In genomic region chr6:114894548-114895106, GRCm38 (mm10) we compare ENCODE assay signal across 8 mouse cellular contexts.
A peak's percentile ranks its signal among the peaks of the same experiment; 100 is the strongest.
DNase-seq lines count a peak whose midpoint lies in the region; ATAC-seq and TF ChIP-seq lines count a peak whose summit lies in the region.

No protein-coding gene starts in this region.

- WGBS in kidney, postnatal 0 days: 51% methylated on average over 4 of the region's 4 CpGs
- WGBS in kidney, embryonic 16.5 days: 61% methylated on average over 4 of the region's 4 CpGs
- WGBS in small intestine, adult 2 months: 66% methylated on average over 4 of the region's 4 CpGs
- WGBS in kidney, embryonic 14.5 days: 58% methylated on average over 4 of the region's 4 CpGs
- 55% methylated on average over 4 of the region's 4 CpGs for WGBS in kidney, embryonic 15.5 days

- DNase-seq in kidney, postnatal 0 days (ENCODE audit: low spot score): no peak
- no peak for DNase-seq in ES-E14 (ENCODE audit: low read depth, low spot score)
- peak; percentile 81 for DNase-seq in induced T-regulatory cell, adult 2 months (ENCODE audit: low read depth)
- no peak for DNase-seq in Muller cell, postnatal 12 days (ENCODE audit: inconsistent ontology term)

- in situ Hi-C loops in ES-E14 (cut with MboI; ENCODE audit: low sequenced_read_pairs in 2 of 2, unreplicated experiment in 2 of 2): no loop called here

- H3K9ac ChIP-seq in kidney, postnatal 0 days (ENCODE audit: low read depth, low read length): no peak overlapping the region
- H3K9ac ChIP-seq in kidney, embryonic 16.5 days (replicated peaks; ENCODE audit: low read length): no peak overlapping the region
- H3K9ac ChIP-seq in ES-E14 (ENCODE audit: insufficient read depth, low read depth, low read length, poor library complexity, severe bottlenecking): no peak overlapping the region
- no peak overlapping the region for H3K9ac ChIP-seq in kidney, embryonic 14.5 days (ENCODE audit: low read depth, low read length)
- no peak overlapping the region for H3K9ac ChIP-seq in kidney, embryonic 15.5 days

- no peak for TF ChIP-seq POLR2A in small intestine, adult 2 months (IDR thresholded peaks at IDR 0.05; ENCODE audit: low read depth, low read length)

- H3K36me3 ChIP-seq in kidney, postnatal 0 days (ENCODE audit: insufficient read depth, low read length): 0 out of 2 replicates have a peak, but pooled peaks cover 8% of the 10 kb centered on the region
- H3K36me3 ChIP-seq in kidney, embryonic 16.5 days (ENCODE audit: insufficient read depth, low read length): peaks cover 13% of the 10 kb centered on the region; the same call in 1 of the 2 replicates
- H3K36me3 ChIP-seq in ES-E14 (ENCODE audit: control insufficient read depth, insufficient read depth, low read length, poor library complexity, severe bottlenecking): no peaks in the 10 kb centered on the region
- peaks cover 6% of the 10 kb centered on the region; the same call in 1 of the 2 replicates for H3K36me3 ChIP-seq in small intestine, adult 2 months (ENCODE audit: control insufficient read depth, insufficient read depth, low read length)
- H3K36me3 ChIP-seq in kidney, embryonic 14.5 days (ENCODE audit: control insufficient read depth, insufficient read depth, low read length): peaks cover 12% of the 10 kb centered on the region; the same call in 1 of the 2 replicates
- H3K36me3 ChIP-seq in kidney, embryonic 15.5 days: peaks cover 47% of the 10 kb centered on the region

- peak; percentile 37; the same call in 1 of the 2 replicates for TF ChIP-seq CTCF in kidney, postnatal 0 days (IDR thresholded peaks at IDR 0.05; ENCODE audit: low read depth)
- TF ChIP-seq CTCF in small intestine, adult 2 months (IDR thresholded peaks at IDR 0.05; ENCODE audit: extremely low read depth, insufficient read length, insufficient replicate concordance, low read depth, low read length): no peak

- no peaks in the 10 kb centered on the region for H3K27me3 ChIP-seq in kidney, postnatal 0 days (ENCODE audit: insufficient read depth, low read length)
- no peaks in the 10 kb centered on the region for H3K27me3 ChIP-seq in kidney, embryonic 16.5 days (ENCODE audit: insufficient read depth, low read length)
- H3K27me3 ChIP-seq in small intestine, adult 2 months (ENCODE audit: control insufficient read depth, insufficient read depth, low read length): no peaks in the 10 kb centered on the region
- H3K27me3 ChIP-seq in kidney, embryonic 14.5 days (ENCODE audit: control insufficient read depth, insufficient read depth, low read length): no peaks in the 10 kb centered on the region
- H3K27me3 ChIP-seq in kidney, embryonic 15.5 days: no peaks in the 10 kb centered on the region

- no peak overlapping the region for H3K4me3 ChIP-seq in kidney, postnatal 0 days (replicated peaks; ENCODE audit: low read depth, low read length)
- H3K4me3 ChIP-seq in kidney, embryonic 16.5 days (ENCODE audit: low read length): no peak overlapping the region
- H3K4me3 ChIP-seq in ES-E14 (ENCODE audit: insufficient read depth in 1 of 2, low read depth in 1 of 2, low read length in 2 of 2, poor library complexity in 1 of 2, severe bottlenecking in 1 of 2): no peak overlapping the region
- no peak overlapping the region for H3K4me3 ChIP-seq in small intestine, adult 2 months (ENCODE audit: low read depth, low read length)
- no peak overlapping the region for H3K4me3 ChIP-seq in kidney, embryonic 14.5 days (ENCODE audit: low read length)
- H3K4me3 ChIP-seq in kidney, embryonic 15.5 days (replicated peaks): no peak overlapping the region

- ATAC-seq in kidney, postnatal 0 days (replicated peaks; ENCODE audit: low FRiP score, low read depth): no peak
- no peak for ATAC-seq in kidney, embryonic 16.5 days (ENCODE audit: low FRiP score, low TSS enrichment)
- no peak for ATAC-seq in kidney, embryonic 14.5 days (ENCODE audit: low FRiP score, low TSS enrichment)
- no peak for ATAC-seq in kidney, embryonic 15.5 days (replicated peaks; ENCODE audit: low FRiP score)

- no peak overlapping the region for H3K4me2 ChIP-seq in kidney, postnatal 0 days (ENCODE audit: low read length)
- no peak overlapping the region for H3K4me2 ChIP-seq in kidney, embryonic 16.5 days (replicated peaks; ENCODE audit: low read depth, low read length)
- no peak overlapping the region for H3K4me2 ChIP-seq in kidney, embryonic 14.5 days (replicated peaks; ENCODE audit: low read depth, low read length)
- H3K4me2 ChIP-seq in kidney, embryonic 15.5 days: no peak overlapping the region

- H3K4me1 ChIP-seq in kidney, postnatal 0 days (replicated peaks; ENCODE audit: insufficient read depth, low read length): peaks cover 24% of the 10 kb centered on the region
- peaks cover 48% of the 10 kb centered on the region for H3K4me1 ChIP-seq in kidney, embryonic 16.5 days (ENCODE audit: insufficient read depth, low read length)
- H3K4me1 ChIP-seq in ES-E14 (ENCODE audit: control insufficient read depth in 2 of 2, insufficient read depth in 2 of 2, low read length in 2 of 2, poor library complexity in 1 of 2): peaks cover 0 to 4% of the 10 kb centered on the region in 2 experiments; a peak in 2 of 4 replicates
- peaks cover 23% of the 10 kb centered on the region for H3K4me1 ChIP-seq in small intestine, adult 2 months (ENCODE audit: control insufficient read depth, insufficient read depth, insufficient read length, low read length)
- H3K4me1 ChIP-seq in kidney, embryonic 14.5 days (ENCODE audit: control insufficient read depth, insufficient read depth, low read length): peaks cover 30% of the 10 kb centered on the region
- peaks cover 60% of the 10 kb centered on the region for H3K4me1 ChIP-seq in kidney, embryonic 15.5 days

- H3K9me3 ChIP-seq in kidney, postnatal 0 days (replicated peaks; ENCODE audit: low read length): no peaks in the 10 kb centered on the region
- H3K9me3 ChIP-seq in kidney, embryonic 16.5 days (ENCODE audit: low read length): no peaks in the 10 kb centered on the region
- H3K9me3 ChIP-seq in ES-E14 (ENCODE audit: control insufficient read depth, insufficient read depth, low read depth, low read length): no peaks in the 10 kb centered on the region
- H3K9me3 ChIP-seq in kidney, embryonic 14.5 days (ENCODE audit: control insufficient read depth, low read length): no peaks in the 10 kb centered on the region
- H3K9me3 ChIP-seq in kidney, embryonic 15.5 days (replicated peaks): no peaks in the 10 kb centered on the region

- H3K27ac ChIP-seq in kidney, postnatal 0 days: no peak overlapping the region
- no peak overlapping the region for H3K27ac ChIP-seq in kidney, embryonic 16.5 days (ENCODE audit: low read length)
- no peak overlapping the region for H3K27ac ChIP-seq in ES-E14 (ENCODE audit: insufficient read depth, low read depth, low read length, poor library complexity, severe bottlenecking)
- H3K27ac ChIP-seq in small intestine, adult 2 months (ENCODE audit: insufficient read depth, low read depth, low read length): peak overlapping the region; percentile 61
- no peak overlapping the region for H3K27ac ChIP-seq in kidney, embryonic 14.5 days (ENCODE audit: low read depth, low read length)
- H3K27ac ChIP-seq in kidney, embryonic 15.5 days: no peak overlapping the region

TF ChIP-seq in ES-E14, 5 proteins besides CTCF, POLR2A, EP300 and RAD21:
- peak; percentile 53; the same call in 1 of the 2 replicates for TF ChIP-seq ZNF384 (IDR thresholded peaks at IDR 0.05; ENCODE audit: low read depth, low read length)
- TF ChIP-seq CHD2 (IDR thresholded peaks at IDR 0.05; ENCODE audit: low read depth, low read length): no peak
TF ChIP-seq in ES-E14: peak in this region for 1.
